ENCODE assay signal across 18 mouse cellular contexts in genomic region chr7:64665120-64665519, GRCm38 (mm10).
DNase-seq lines count a peak whose midpoint lies in the region; ATAC-seq lines count a peak whose summit lies in the region.
"Had no signal": no experiment of that assay in that cellular context is flagged by ENCODE, and none has a peak within 500 bp of the region (broad histone marks: within the 10 kb centered on the region; RNA-seq: fewer than 3 reads in every experiment).

No protein-coding gene starts in this region.

- WGBS in hindbrain, embryonic 13.5 days: 79% methylated on average over 7 of the region's 7 CpGs
- WGBS in hindbrain, embryonic 16.5 days: 68% methylated on average over 7 of the region's 7 CpGs
- 35% methylated on average over 7 of the region's 7 CpGs for WGBS in lung, embryonic 15.5 days
- 74% methylated on average over 7 of the region's 7 CpGs for WGBS in midbrain, embryonic 14.5 days
- 80% methylated on average over 7 of the region's 7 CpGs for WGBS in midbrain, embryonic 10.5 days

- H3K27me3 ChIP-seq in hindbrain, embryonic 13.5 days: no peaks in the 10 kb centered on the region
- H3K27me3 ChIP-seq in hindbrain, embryonic 16.5 days (replicated peaks; ENCODE audit: control insufficient read depth, insufficient read depth, low read length): no peaks in the 10 kb centered on the region
- no peaks in the 10 kb centered on the region for H3K27me3 ChIP-seq in lung, embryonic 15.5 days
- no peaks in the 10 kb centered on the region for H3K27me3 ChIP-seq in midbrain, embryonic 14.5 days (ENCODE audit: control insufficient read depth, insufficient read depth, low read length)
- no peaks in the 10 kb centered on the region for H3K27me3 ChIP-seq in midbrain, embryonic 10.5 days (ENCODE audit: low read depth, poor library complexity, severe bottlenecking)
- H3K27me3 ChIP-seq: forebrain, embryonic 13.5 days; liver, embryonic 13.5 days had no signal

- no peak overlapping the region for H3K9ac ChIP-seq in hindbrain, embryonic 13.5 days
- H3K9ac ChIP-seq in hindbrain, embryonic 16.5 days (ENCODE audit: low read depth, low read length): no peak overlapping the region
- no peak overlapping the region for H3K9ac ChIP-seq in lung, embryonic 15.5 days
- no peak overlapping the region for H3K9ac ChIP-seq in midbrain, embryonic 14.5 days (replicated peaks; ENCODE audit: low read length)
- H3K9ac ChIP-seq: forebrain, embryonic 13.5 days; liver, embryonic 13.5 days had no signal

- no peak overlapping the region for H3K4me3 ChIP-seq in hindbrain, embryonic 13.5 days
- H3K4me3 ChIP-seq in hindbrain, embryonic 16.5 days (ENCODE audit: low read length): no peak overlapping the region
- no peak overlapping the region for H3K4me3 ChIP-seq in lung, embryonic 15.5 days
- no peak overlapping the region for H3K4me3 ChIP-seq in midbrain, embryonic 14.5 days (replicated peaks; ENCODE audit: low read depth, low read length)
- H3K4me3 ChIP-seq in midbrain, embryonic 10.5 days: no peak overlapping the region
- H3K4me3 ChIP-seq: forebrain, embryonic 13.5 days; liver, embryonic 13.5 days had no signal

- no peak for ATAC-seq in hindbrain, embryonic 13.5 days (ENCODE audit: low FRiP score)
- ATAC-seq in hindbrain, embryonic 16.5 days: no peak; the same call in 1 of the 2 replicates
- peak; percentile 66; the same call in 1 of the 2 replicates for ATAC-seq in lung, embryonic 15.5 days (ENCODE audit: borderline replicate concordance, extremely low read depth, low FRiP score, low TSS enrichment)
- ATAC-seq in midbrain, embryonic 14.5 days (ENCODE audit: low FRiP score, low TSS enrichment): no peak
- ATAC-seq: forebrain, embryonic 13.5 days had no signal

- no peak overlapping the region for H3K4me2 ChIP-seq in hindbrain, embryonic 13.5 days
- H3K4me2 ChIP-seq in hindbrain, embryonic 16.5 days (ENCODE audit: low read length): no peak overlapping the region
- H3K4me2 ChIP-seq in lung, embryonic 15.5 days: no peak overlapping the region
- H3K4me2 ChIP-seq in midbrain, embryonic 14.5 days (ENCODE audit: low read length): no peak overlapping the region
- H3K4me2 ChIP-seq: forebrain, embryonic 13.5 days; heart, embryonic 11.5 days; liver, embryonic 13.5 days had no signal

- no peak for DNase-seq in lung, adult 18-20 months
- peak; percentile 22 for DNase-seq in midbrain, embryonic 14.5 days
- DNase-seq in midbrain, embryonic 10.5 days (ENCODE audit: low spot score): no peak
- DNase-seq in cerebellum, postnatal 4 days (ENCODE audit: low spot score in 2 of 2): no peak
- no peak for DNase-seq in cerebellum, adult 9-10 months
- DNase-seq: adrenal gland, postnatal 14 days; cerebellum, adult 2 months; cerebellum, postnatal 36 days; kidney, adult 2 months; layer of hippocampus, adult 9-11 months; liver, embryonic 13.5 days; right cerebral cortex, postnatal 14 days had no signal

- no peaks in the 10 kb centered on the region for H3K9me3 ChIP-seq in hindbrain, embryonic 13.5 days
- H3K9me3 ChIP-seq in hindbrain, embryonic 16.5 days (ENCODE audit: control insufficient read depth, low read length): no peaks in the 10 kb centered on the region
- H3K9me3 ChIP-seq in lung, embryonic 15.5 days: no peaks in the 10 kb centered on the region
- no peaks in the 10 kb centered on the region for H3K9me3 ChIP-seq in midbrain, embryonic 14.5 days (ENCODE audit: control insufficient read depth, low read length)
- H3K9me3 ChIP-seq in midbrain, embryonic 10.5 days (replicated peaks): no peaks in the 10 kb centered on the region
- H3K9me3 ChIP-seq: forebrain, embryonic 13.5 days; liver, embryonic 13.5 days had no signal

- no peaks in the 10 kb centered on the region for H3K36me3 ChIP-seq in hindbrain, embryonic 13.5 days
- H3K36me3 ChIP-seq in hindbrain, embryonic 16.5 days (ENCODE audit: control insufficient read depth, insufficient read depth, low read length): no peaks in the 10 kb centered on the region
- no peaks in the 10 kb centered on the region for H3K36me3 ChIP-seq in lung, embryonic 15.5 days
- H3K36me3 ChIP-seq in midbrain, embryonic 14.5 days (ENCODE audit: control insufficient read depth, insufficient read depth, low read length): no peaks in the 10 kb centered on the region
- no peaks in the 10 kb centered on the region for H3K36me3 ChIP-seq in midbrain, embryonic 10.5 days
- H3K36me3 ChIP-seq: liver, embryonic 13.5 days had no signal

- peak overlapping the region; percentile 55; the same call in 1 of the 2 replicates for H3K27ac ChIP-seq in hindbrain, embryonic 13.5 days
- H3K27ac ChIP-seq in hindbrain, embryonic 16.5 days (ENCODE audit: low read depth, low read length): no peak overlapping the region
- peak overlapping the region; percentile 50; the same call in 1 of the 2 replicates for H3K27ac ChIP-seq in lung, embryonic 15.5 days
- no peak overlapping the region for H3K27ac ChIP-seq in midbrain, embryonic 14.5 days (replicated peaks; ENCODE audit: low read depth, low read length)
- H3K27ac ChIP-seq in midbrain, embryonic 10.5 days (replicated peaks): no peak overlapping the region
- H3K27ac ChIP-seq: forebrain, embryonic 13.5 days; kidney, postnatal 0 days; liver, embryonic 13.5 days had no signal

- peaks cover 6% of the 10 kb centered on the region for H3K4me1 ChIP-seq in hindbrain, embryonic 13.5 days (replicated peaks)
- no peaks in the 10 kb centered on the region for H3K4me1 ChIP-seq in hindbrain, embryonic 16.5 days (ENCODE audit: control insufficient read depth, insufficient read depth, low read depth, low read length)
- H3K4me1 ChIP-seq in lung, embryonic 15.5 days: peaks cover 3% of the 10 kb centered on the region; the same call in 1 of the 2 replicates
- H3K4me1 ChIP-seq in midbrain, embryonic 14.5 days (ENCODE audit: control insufficient read depth, insufficient read depth, low read length): no peaks in the 10 kb centered on the region
- no peaks in the 10 kb centered on the region for H3K4me1 ChIP-seq in midbrain, embryonic 10.5 days
- H3K4me1 ChIP-seq: forebrain, embryonic 13.5 days; liver, embryonic 13.5 days had no signal

Comparison
In these comparisons a context has a peak if more than half of its experiments do, and no peak if none do; other contexts are left out.
1. H3K27ac ChIP-seq: peak in hindbrain, embryonic 13.5 days (single experiment) and lung, embryonic 15.5 days (single experiment); none in hindbrain, embryonic 16.5 days (single experiment), midbrain, embryonic 14.5 days (single experiment) and midbrain, embryonic 10.5 days (single experiment).